Mouse (Mus musculus) midbrain, embryonic 11.5 days (tissue): ENCODE measurements around the gene Cpne5. TPM values are rescaled to one million over a fixed set of nuclear protein-coding genes. Genes with fewer than 3 reads are reported as not detected.

ENCODE experiments used
- ATAC-seq: fragments of 200-750 bp; cut with Nextera tagmentation; 2 replicates; pipeline ENCODE4 v1.8.0; 2017; ENCODE audit warnings: moderate TSS enrichment, moderate library complexity; ENCODE audit not compliant: low FRiP score
- DNase-seq: peaks from one replicate; pipeline ENCODE4 v3.0.0; 2015; ENCODE audit warnings: low spot score; ENCODE audit errors: missing footprints
- H3K27ac ChIP-seq: fragments of 300-500 bp; sonication (generic); 2 replicates; pipeline ENCODE4 v1.5.1; 2014; ENCODE audit warnings: low read depth, low read length
- H3K27me3 ChIP-seq: fragments of 300-500 bp; sonication (generic); 2 replicates; pipeline ENCODE4 v1.6.1; 2014; ENCODE audit warnings: mild to moderate bottlenecking, low read length, moderate library complexity, mixed read lengths; ENCODE audit not compliant: control insufficient read depth, insufficient read depth
- H3K36me3 ChIP-seq: fragments of 300-500 bp; sonication (generic); 2 replicates; pipeline ENCODE4 v1.6.1; 2014; ENCODE audit warnings: mild to moderate bottlenecking, low read length, moderate library complexity, mixed read lengths; ENCODE audit not compliant: control insufficient read depth, insufficient read depth
- H3K4me1 ChIP-seq: fragments of 300-500 bp; sonication (generic); 2 replicates; pipeline ENCODE4 v1.6.1; 2014; ENCODE audit warnings: low read length; ENCODE audit not compliant: control insufficient read depth, insufficient read depth
- H3K4me2 ChIP-seq: fragments of 300-500 bp; sonication (generic); 2 replicates; pipeline ENCODE4 v1.6.1; 2014; ENCODE audit warnings: mild to moderate bottlenecking, moderate library complexity
- H3K4me3 ChIP-seq: fragments of 300-500 bp; sonication (generic); 2 replicates; pipeline ENCODE4 v1.5.1; 2014; ENCODE audit warnings: low read depth, low read length
- H3K9ac ChIP-seq: fragments of 300-500 bp; sonication (generic); 2 replicates; pipeline ENCODE4 v1.6.1; 2014; ENCODE audit warnings: low read length
- H3K9me3 ChIP-seq: fragments of 300-500 bp; sonication (generic); 2 replicates; pipeline ENCODE4 v1.6.1; 2016; ENCODE audit warnings: low read length; ENCODE audit not compliant: control insufficient read depth
- WGBS: fragments of 180-500 bp; shearing (Covaris S2); extraction: QIAGEN DNeasy Blood & Tissue Kit; methylation state at CpG from one replicate; pipeline ENCODE4 v1.1.7; 2014; 5-methylcytosine and 5-hydroxymethylcytosine counted together
- polyA plus RNA-seq: library from polyadenylated mRNA; unstranded; fragments of >200 nt; fragmentation: Nextera tagmentation; extraction: Ambion mirVana; gene quantifications from 2 replicates; pipeline ENCODE4 v1.2.1, GENCODE M21; 2014

Gene Cpne5
- polyA plus RNA-seq, 1 experiment from 2014 or later = 7.4 TPM

DNA sequence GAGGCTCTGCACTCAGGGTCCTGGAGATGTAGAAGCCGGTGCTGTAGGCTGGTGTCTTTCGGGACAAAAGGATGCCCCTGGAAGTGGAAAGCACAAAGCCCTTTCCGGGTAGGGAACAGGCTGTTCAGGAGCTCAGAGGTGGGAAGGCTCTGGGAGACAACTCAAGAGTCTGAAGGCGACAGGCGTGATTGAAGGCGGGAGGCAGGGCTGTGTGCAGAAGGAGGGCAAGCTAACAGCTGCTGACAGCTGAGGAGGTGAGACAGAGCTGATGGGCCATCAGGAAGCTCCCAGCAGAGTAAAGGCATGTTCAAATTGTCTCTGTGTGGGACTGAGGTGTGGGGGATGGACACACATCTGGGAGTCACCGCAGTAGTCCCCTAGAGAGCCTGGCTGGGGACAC, 1.9 kb downstream of the Cpne5 start:
- ATAC-seq (no peak), DNase-seq (no peak)
- Histone ChIP-seq H3K36me3 (no peaks in the 10 kb centered on the region), H3K9me3 (no peaks in the 10 kb centered on the region), H3K4me3 (no peak overlapping the region), H3K4me2 (no peak overlapping the region), H3K9ac (no peak overlapping the region), H3K27me3 (peaks cover 14% of the 10 kb centered on the region), H3K4me1 (peaks cover 12% of the 10 kb centered on the region), H3K27ac (no peak overlapping the region)
- 65% methylated on average over 7 of the region's 7 CpGs for WGBS

- no peak for DNase-seq
- Histone ChIP-seq H3K27ac (no peak overlapping the region), H3K9me3 (no peaks in the 10 kb centered on the region), H3K27me3 (no peaks in the 10 kb centered on the region), H3K9ac (no peak overlapping the region), H3K4me2 (no peak overlapping the region), H3K4me3 (no peak overlapping the region), H3K36me3 (no peaks in the 10 kb centered on the region), H3K4me1 (no peaks in the 10 kb centered on the region)
- WGBS = 83% methylated on average over 10 of the region's 10 CpGs
- no peak for ATAC-seq
Observed at GRCm38 (mm10) chr17:29231109-29231508, 6.9 kb downstream of the Cpne5 start.

GRCm38 (mm10) chr17:29220631-29221030, 17.3 kb downstream of the Cpne5 start:
- Histone ChIP-seq H3K4me1 (no peaks in the 10 kb centered on the region), H3K36me3 (no peaks in the 10 kb centered on the region), H3K4me2 (no peak overlapping the region), H3K9me3 (no peaks in the 10 kb centered on the region), H3K9ac (no peak overlapping the region), H3K4me3 (no peak overlapping the region), H3K27ac (no peak overlapping the region), H3K27me3 (no peaks in the 10 kb centered on the region)
- DNase-seq = no peak
- WGBS = 69% methylated on average over 14 of the region's 14 CpGs
- ATAC-seq = no peak

DNA sequence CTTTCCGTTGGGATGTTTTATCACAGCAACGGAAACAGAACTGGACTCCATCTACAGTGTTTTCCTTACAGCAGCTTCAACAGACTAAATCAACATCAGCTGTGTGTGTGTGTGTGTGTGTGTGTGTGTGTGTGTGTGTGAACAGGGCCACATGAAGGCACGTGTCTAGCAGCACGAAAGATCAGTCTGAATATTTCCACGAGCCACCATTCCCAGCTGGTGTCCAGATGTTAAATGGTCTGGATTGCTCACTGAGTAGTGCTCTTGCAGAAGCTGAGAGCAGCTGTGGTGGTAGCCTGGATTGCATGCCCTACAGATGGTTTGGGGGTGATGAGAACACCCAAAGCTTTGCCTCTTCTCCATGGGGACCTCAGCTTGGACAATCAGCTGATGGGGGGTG, 19.9 kb downstream of the Cpne5 start:
- peaks cover 23% of the 10 kb centered on the region for H3K4me1 ChIP-seq
- ATAC-seq (no peak), DNase-seq (no peak)
- no peak overlapping the region for H3K27ac ChIP-seq
- no peak overlapping the region for H3K4me2 ChIP-seq
- no peaks in the 10 kb centered on the region for H3K9me3 ChIP-seq
- no peak overlapping the region for H3K9ac ChIP-seq
- 78% methylated on average over 5 of the region's 5 CpGs for WGBS
- H3K4me3 ChIP-seq = no peak overlapping the region
- H3K27me3 ChIP-seq = no peaks in the 10 kb centered on the region
- no peaks in the 10 kb centered on the region for H3K36me3 ChIP-seq

DNA sequence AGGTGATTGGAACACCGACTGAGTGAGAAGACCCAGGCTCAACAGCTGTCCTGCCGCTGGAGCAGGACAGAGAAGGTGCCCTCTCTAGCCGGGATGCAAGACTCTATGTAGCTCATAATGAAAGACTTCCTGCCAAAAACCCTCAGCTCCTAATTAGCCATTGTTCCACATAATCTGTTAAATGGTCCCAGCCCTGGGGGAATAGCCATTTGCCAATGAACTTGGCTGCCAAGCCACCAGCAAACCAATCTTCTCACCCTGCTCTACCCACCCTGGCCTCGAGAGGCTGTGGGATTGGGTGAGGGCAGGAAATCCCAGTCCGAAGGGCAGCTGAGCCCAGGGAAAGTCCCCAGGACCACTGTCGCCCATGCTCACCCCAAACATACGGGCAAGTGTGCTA, 21.9 kb downstream of the Cpne5 start:
- H3K4me1 ChIP-seq = peaks cover 23% of the 10 kb centered on the region

GRCm38 (mm10) chr17:29214655-29215054, 23.3 kb downstream of the Cpne5 start:
- no peaks in the 10 kb centered on the region for H3K9me3 ChIP-seq
- WGBS = 6% methylated on average over 10 of the region's 10 CpGs
- ATAC-seq = peak; percentile 43; the same call in 1 of the 2 replicates
- H3K4me2 ChIP-seq = peak overlapping the region; percentile 13; the same call in 1 of the 2 replicates
- no peak overlapping the region for H3K4me3 ChIP-seq
- peak; percentile 91 for DNase-seq
- H3K27ac ChIP-seq = peak overlapping the region; percentile 48
- no peaks in the 10 kb centered on the region for H3K36me3 ChIP-seq
- H3K9ac ChIP-seq = no peak overlapping the region
- H3K27me3 ChIP-seq = no peaks in the 10 kb centered on the region
- peaks cover 23% of the 10 kb centered on the region for H3K4me1 ChIP-seq

More for the DNA sequence above, 21.9 kb downstream of the Cpne5 start:
- Histone ChIP-seq H3K4me2 (no peak overlapping the region), H3K36me3 (no peaks in the 10 kb centered on the region), H3K27ac (no peak overlapping the region), H3K4me3 (no peak overlapping the region), H3K27me3 (no peaks in the 10 kb centered on the region), H3K9me3 (no peaks in the 10 kb centered on the region), H3K9ac (no peak overlapping the region)
- WGBS = 72% methylated on average over 7 of the region's 7 CpGs
- ATAC-seq (no peak), DNase-seq (no peak)

- H3K4me2 ChIP-seq = peak overlapping the region; percentile 13; the same call in 1 of the 2 replicates
- 43% methylated on average over 4 of the region's 4 CpGs for WGBS
- H3K9me3 ChIP-seq = no peaks in the 10 kb centered on the region
- no peak overlapping the region for H3K4me3 ChIP-seq
- DNase-seq (no peak), ATAC-seq (no peak; the same call in none of the 2 replicates)
- H3K9ac ChIP-seq = 0 out of 2 replicates have a peak overlapping the region, but pooled peaks have one; percentile 9
- peaks cover 23% of the 10 kb centered on the region for H3K4me1 ChIP-seq
- H3K27ac ChIP-seq = peak overlapping the region; percentile 48
- no peaks in the 10 kb centered on the region for H3K27me3 ChIP-seq
- no peaks in the 10 kb centered on the region for H3K36me3 ChIP-seq
Observed at GRCm38 (mm10) chr17:29214193-29214456, 23.8 kb downstream of the Cpne5 start.

- H3K4me2 ChIP-seq = peak overlapping the region; percentile 13; the same call in 1 of the 2 replicates
- H3K27ac ChIP-seq = peak overlapping the region; percentile 48
- H3K9ac ChIP-seq = no peak overlapping the region
- ATAC-seq = peak; percentile 49; the same call in 1 of the 2 replicates
- WGBS = 8% methylated on average over 12 of the region's 12 CpGs
- H3K4me3 ChIP-seq = no peak overlapping the region
- H3K9me3 ChIP-seq = no peaks in the 10 kb centered on the region
- H3K27me3 ChIP-seq = no peaks in the 10 kb centered on the region
- H3K36me3 ChIP-seq = no peaks in the 10 kb centered on the region
- peaks cover 23% of the 10 kb centered on the region for H3K4me1 ChIP-seq
- peak; percentile 91 for DNase-seq
Observed at GRCm38 (mm10) chr17:29213381-29214192, 24.4 kb downstream of the Cpne5 start.

DNA sequence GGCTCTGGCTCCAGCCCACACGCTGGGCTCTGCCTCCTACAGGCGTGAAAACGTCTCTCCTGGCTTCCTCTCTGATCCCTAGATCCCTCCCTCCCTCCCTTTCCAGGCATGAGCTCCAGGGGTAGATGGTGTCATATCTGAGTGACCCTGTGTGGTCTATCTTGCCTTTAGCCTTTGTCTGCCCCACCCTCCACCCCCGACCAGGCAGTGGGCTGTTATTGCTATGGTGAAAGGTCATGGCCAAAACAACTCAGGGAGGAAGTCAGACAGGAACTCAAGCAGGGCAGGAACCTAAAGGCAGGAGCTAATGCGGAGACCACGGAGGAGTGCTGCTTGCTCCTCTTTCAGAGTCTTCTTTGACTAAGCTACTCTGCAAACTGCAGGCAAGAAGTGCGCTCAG, 26.1 kb downstream of the Cpne5 start:
- no peaks in the 10 kb centered on the region for H3K9me3 ChIP-seq
- H3K4me3 ChIP-seq = no peak overlapping the region
- no peaks in the 10 kb centered on the region for H3K27me3 ChIP-seq
- DNase-seq (no peak), ATAC-seq (no peak)
- H3K36me3 ChIP-seq = no peaks in the 10 kb centered on the region
- WGBS = 54% methylated on average over 7 of the region's 7 CpGs
- H3K27ac ChIP-seq = no peak overlapping the region
- H3K9ac ChIP-seq = no peak overlapping the region
- no peak overlapping the region for H3K4me2 ChIP-seq
- peaks cover 23% of the 10 kb centered on the region for H3K4me1 ChIP-seq
